Mouse (Mus musculus): ENCODE measurements around the gene B3gat3.

GRCm38 (mm10) chr19:8870838-8871237 lies 49.3 kb upstream of the B3gat3 start:
- TF ChIP-seq POLR2A (IDR thresholded peaks at IDR 0.05; ENCODE audit: borderline replicate concordance, extremely low read depth, insufficient read depth, insufficient read length, poor library complexity, severe bottlenecking) (no peak), CTCF (IDR thresholded peaks at IDR 0.05; ENCODE audit: borderline replicate concordance, extremely low read depth, insufficient read depth, insufficient read length) (no peak)

All from brain, embryonic 14.5 days (tissue).